Mouse (Mus musculus) liver, adult 2 months (tissue): ENCODE measurements around the gene Ptpn7.

Experiments
- CTCF ChIP-seq: fragments of 200-500 bp; IDR thresholded peaks from 2 replicates; pipeline ENCODE4 v1.5.1; 2011; ENCODE audit warnings: low read depth, low read length, control low read depth
- POLR2A ChIP-seq: fragments of 200-500 bp; IDR thresholded peaks from 2 replicates; pipeline ENCODE4 v1.6.1; 2011; ENCODE audit warnings: low read length, control low read depth; ENCODE audit not compliant: insufficient read depth; ENCODE audit errors: extremely low read depth

DNA sequence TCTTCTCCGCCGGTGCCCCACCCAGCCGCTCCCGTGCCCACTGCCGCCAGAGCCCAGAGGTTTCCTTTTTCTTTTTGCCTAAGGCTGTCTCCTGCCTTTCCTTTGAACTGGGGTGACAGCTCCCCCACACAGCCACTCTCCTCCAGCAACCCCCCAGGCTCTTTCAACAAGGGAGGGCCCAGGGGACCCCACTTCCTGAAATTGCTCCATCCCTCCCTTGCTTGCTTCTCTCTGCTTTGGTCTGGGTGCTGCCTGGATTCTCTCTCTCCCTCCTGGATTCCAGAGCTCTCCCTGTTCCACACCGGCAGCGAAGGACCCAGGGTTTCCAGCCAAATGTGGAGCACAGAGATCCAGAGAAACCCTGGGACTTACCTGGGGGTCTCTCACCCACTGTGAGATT is 32.1 kb upstream of the Ptpn7 start:
- TF ChIP-seq POLR2A, result no peak
- no peak for TF ChIP-seq CTCF
